Mouse (Mus musculus) stomach, postnatal 0 days (tissue): ENCODE measurements at regions not wholly inside any gene's neighbourhood (a gene's known extent, or its start where the extent isn't known, plus 50 kb on each side); places are given as distances from the start of the nearest gene placed in this dataset.

Experiments
- CTCF ChIP-seq: IDR thresholded peaks from 2 replicates; pipeline ENCODE4 v1.5.1; 2016; ENCODE audit warnings: antibody characterized with exemption, low read depth, mild to moderate bottlenecking, moderate library complexity
- EP300 ChIP-seq: optimal IDR thresholded peaks from 2 replicates; pipeline ENCODE3; 2016; ENCODE audit warnings: antibody characterized with exemption

GRCm38 (mm10) chr12:54517265-54517664 lies 139.1 kb downstream of the Sptssa start:
- no peak for TF ChIP-seq CTCF
- TF ChIP-seq EP300 = no peak
